Mouse (Mus musculus) liver, adult 10 weeks (tissue): ENCODE data around the gene Spag4. TPM values are rescaled to one million over a fixed set of nuclear protein-coding genes. Genes with fewer than 3 reads are reported as not detected.

Experiments used
- polyA plus RNA-seq: library from polyadenylated mRNA; stranded (reverse); fragments of 350-450 nt; fragmentation: Illumina TruSeq; extraction: RNeasy Lipid Tissue Mini Kit (QIAGEN cat#74804); gene quantifications from one replicate; pipeline ENCODE4 v1.2.3, GENCODE M21; 2014; ENCODE audit warnings: low read depth, low replicate concordance

The Spag4 gene
- polyA plus RNA-seq, result 0.29 TPM

DNA sequence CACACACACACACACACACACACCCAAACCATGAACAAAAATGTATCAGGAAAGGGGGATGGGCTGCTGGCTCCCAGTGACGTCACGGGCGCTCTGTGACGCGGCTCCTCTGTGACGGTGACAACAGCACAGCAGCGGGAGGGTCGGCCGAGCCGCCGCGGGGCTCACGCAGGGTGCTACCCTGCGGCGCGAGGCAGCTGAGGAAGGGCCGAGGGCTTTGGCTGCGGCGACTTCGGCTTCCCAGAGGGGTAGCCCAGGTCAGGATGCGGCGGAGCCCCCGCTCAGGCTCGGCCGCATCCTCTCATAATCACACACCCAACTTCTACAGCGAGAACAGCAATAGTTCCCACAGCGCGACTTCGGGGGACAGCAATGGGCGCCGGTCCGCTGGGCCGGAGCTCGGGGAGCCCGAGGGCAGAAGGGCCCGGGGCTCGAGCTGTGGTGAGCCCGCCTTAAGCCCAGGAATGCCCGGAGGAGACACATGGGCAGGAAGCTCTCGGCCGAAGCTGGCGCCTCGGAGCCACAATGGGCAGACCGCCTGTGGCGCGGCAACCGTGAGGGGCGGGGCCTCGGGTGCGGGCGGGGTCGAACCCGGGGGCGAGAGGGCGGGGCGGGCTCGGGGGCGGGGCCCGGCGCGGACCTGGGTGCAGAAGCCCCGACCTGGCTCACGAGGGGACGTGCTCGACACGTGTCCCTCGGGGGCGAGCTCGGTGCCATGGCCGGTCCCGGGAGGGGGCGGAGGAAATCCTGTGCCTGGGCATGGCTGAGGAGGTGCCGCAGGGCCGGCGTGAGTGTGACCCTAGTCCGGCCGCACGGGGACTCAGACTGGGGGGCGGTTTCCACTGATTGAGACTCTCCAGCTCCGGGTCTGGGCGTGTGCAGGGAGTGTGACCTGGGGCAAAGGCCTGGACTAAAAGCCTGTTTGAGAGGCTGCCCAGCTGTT, at the start of gene Spag4:
Gene Spag4, plus strand, starts transcription at position 77 of the 943 bp plus-strand sequence.

DNA sequence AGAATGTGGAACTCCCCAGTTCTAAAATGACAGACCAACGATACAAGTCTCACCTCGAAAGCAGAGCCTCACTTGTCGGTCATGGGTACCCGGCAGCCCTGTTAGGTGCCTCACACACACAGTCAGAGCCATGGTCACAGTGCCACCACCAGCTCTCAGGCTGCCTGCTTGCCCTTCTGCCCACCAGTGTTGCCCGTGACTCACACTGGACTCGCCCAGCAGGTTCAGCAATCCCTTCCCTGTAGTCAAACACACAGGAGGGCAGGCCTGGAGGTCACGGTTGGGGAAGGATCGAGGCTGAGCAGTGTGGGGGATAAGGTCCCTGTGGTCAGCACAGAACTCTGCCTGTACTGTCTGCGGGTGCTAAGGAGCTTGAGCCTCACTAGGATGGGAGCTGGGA, 12.2 kb upstream of the Spag4 start, which contains the start of gene Fer1l4:
Gene Fer1l4, minus strand, starts transcription at position 132 of the 400 bp plus-strand sequence.

DNA sequence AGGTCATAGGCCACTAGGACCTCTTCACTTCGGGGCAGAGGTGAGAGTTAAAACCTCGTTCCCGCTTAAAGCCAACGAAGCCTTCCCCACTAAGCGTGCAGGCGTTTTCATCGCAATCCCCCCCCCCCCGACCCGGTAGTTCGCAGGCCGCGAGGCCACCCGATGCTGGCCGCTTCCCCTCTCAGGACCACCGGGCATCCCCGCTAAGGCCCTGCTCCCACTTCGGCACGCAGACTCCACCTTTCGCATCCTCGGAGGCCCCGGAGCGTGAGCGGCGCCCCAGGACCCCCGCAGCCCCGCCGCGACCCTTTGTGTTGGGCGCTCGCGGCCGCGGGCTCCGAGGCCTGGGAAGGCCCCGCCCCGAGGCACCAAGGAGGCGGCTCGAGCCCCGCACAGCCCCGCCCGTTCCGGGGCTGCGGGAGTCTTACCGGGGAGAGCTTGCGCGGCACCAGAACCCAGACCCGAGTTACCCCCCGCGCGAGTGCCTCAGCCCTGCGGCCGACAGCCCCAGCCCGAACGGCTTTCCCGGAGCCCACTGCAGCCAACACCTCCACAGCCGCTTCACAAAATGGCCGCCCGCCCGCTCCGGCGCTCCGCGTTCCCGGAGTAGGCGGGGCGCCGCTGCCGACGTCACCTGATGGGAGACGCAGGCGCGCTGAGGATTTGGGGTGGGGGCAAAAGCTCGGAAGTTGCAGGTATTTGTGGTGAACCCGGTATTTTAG, 46.5 kb downstream of the Spag4 start, which contains the start of the genes Cpne1 and Rbm12:
Gene Cpne1, minus strand, starts transcription at position 608 of the 722 bp plus-strand sequence.
Gene Rbm12, minus strand, starts transcription at position 621 of the 722 bp plus-strand sequence.

Other genes starting within 250 kb of the Spag4 start
- 6.1 TPM for gene BC029722, start 245.7 kb upstream of the Spag4 start, polyA plus RNA-seq
- 15.9 TPM for gene Eif6, start 238.2 kb upstream of the Spag4 start, polyA plus RNA-seq
- gene Fam83c, start 230.3 kb upstream of the Spag4 start, polyA plus RNA-seq, result not detected
- gene Uqcc1, start 134.9 kb upstream of the Spag4 start, polyA plus RNA-seq, result 33.9 TPM
- gene Gm15557, start 124.4 kb upstream of the Spag4 start, polyA plus RNA-seq, result not detected
- gene Gdf5, start 119.8 kb upstream of the Spag4 start, polyA plus RNA-seq, result not detected
- gene Cep250, start 108.7 kb upstream of the Spag4 start, polyA plus RNA-seq, result 0.66 TPM
- 2.9 TPM for gene 6430550D23Rik, start 57.2 kb upstream of the Spag4 start, polyA plus RNA-seq
- gene Ergic3, start 57.1 kb upstream of the Spag4 start, polyA plus RNA-seq, result 15.9 TPM
- not detected for gene Fer1l4, start 12.2 kb upstream of the Spag4 start, polyA plus RNA-seq
- 21.6 TPM for gene Cpne1, start 46.8 kb downstream of the Spag4 start, polyA plus RNA-seq
- gene Rbm12, start 46.8 kb downstream of the Spag4 start, polyA plus RNA-seq, result 4.4 TPM
- 3.5 TPM for gene Gm28036, start 61.9 kb downstream of the Spag4 start, polyA plus RNA-seq
- gene Romo1, start 78.9 kb downstream of the Spag4 start, polyA plus RNA-seq, result 9.2 TPM
- gene Nfs1, start 79.0 kb downstream of the Spag4 start, polyA plus RNA-seq, result 92.7 TPM
- 230 TPM for gene Rbm39, start 115.1 kb downstream of the Spag4 start, polyA plus RNA-seq
- gene Phf20, start 131.3 kb downstream of the Spag4 start, polyA plus RNA-seq, result 4.8 TPM
- gene Cnbd2, start 247.1 kb downstream of the Spag4 start, polyA plus RNA-seq, result 0.58 TPM
- not detected for gene Scand1, start 247.5 kb downstream of the Spag4 start, polyA plus RNA-seq